Mouse (Mus musculus) layer of hippocampus, adult 11-12 months (tissue): ENCODE results near the gene Ppp2r5d.

Experiments used
- DNase-seq: peaks from one replicate; pipeline ENCODE4 v3.0.0; 2022; ENCODE audit warnings: low spot score

Ppp2r5d gene

DNA sequence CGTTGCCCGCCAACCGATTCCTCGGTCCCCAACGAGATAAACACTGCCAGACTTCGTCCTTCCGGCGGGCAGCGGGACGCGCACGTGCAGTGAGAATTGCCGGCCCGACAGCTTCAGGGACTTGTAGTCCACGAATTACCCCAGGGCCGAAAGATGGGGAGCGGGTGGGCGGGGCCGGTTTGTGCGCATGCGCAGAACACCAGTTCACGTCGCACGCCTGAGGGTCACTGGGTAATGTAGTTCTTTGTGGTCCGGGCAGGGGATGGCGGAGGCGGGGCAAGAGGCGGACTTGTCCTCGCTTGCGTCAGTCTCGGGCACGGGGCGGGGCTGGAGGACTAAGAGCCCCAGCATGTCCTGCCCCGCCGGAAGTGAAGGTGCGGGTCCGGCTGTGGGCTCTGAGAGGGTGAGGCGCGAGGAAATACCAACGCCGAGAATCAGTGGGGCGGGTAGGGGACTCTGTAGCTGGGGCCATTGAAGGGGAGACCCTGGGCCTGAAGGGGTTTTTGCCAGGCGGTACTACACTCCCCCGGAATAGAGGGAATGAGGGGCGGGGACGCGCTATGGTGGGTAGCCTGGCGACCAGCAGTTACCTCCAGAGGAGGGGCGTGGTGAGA, 24.0 kb downstream of the Ppp2r5d start, which contains the start of gene Klhdc3:
Gene Klhdc3 (minus strand): TSS at position 155 of the 614 bp plus-strand sequence.
- peak; percentile 97 for DNase-seq

DNA sequence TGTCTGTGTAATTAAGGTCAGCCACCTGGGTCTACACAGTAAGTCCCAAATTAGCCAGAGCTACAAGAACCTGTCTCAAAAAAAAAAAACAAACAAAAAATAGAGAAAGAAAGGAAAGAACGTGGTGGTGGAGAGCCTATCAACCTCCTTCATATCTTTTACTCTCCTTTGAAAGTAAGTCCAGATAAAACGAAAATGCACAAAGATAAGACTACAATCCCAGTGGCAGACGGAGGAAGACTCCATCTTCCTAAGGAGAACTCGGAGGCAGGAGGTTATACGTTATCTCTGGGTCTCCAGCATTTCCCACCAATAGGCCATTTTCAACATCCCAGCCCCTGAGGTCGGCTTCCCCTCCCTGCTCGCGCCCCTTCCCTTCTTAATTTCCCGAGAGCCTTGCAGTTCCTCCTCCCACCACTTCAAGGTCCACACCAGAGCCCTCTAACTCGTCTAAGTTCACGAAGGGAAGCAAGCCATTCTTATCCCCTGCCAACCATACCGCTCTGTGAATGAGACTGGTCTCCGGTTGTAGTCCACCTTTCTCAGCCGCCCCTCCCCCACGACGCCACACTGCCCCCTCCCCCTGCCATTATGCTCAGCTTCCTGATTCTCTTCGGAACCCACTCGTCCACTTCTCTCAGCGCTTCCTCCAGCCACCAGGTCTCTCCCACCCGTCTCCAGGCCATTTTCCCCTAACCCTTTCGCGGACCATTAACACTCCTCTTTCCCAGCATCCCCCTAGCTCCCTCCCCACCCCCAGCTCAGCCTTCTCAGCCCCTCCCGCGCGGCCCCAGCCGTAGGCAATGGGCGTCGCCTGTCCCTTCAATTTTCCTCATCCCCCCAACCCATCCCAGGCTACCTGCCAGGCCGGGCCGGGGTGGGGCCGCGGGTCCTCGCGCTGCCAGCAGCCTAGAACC, 24.8 kb downstream of the Ppp2r5d start:
- DNase-seq = peak; percentile 55

DNA sequence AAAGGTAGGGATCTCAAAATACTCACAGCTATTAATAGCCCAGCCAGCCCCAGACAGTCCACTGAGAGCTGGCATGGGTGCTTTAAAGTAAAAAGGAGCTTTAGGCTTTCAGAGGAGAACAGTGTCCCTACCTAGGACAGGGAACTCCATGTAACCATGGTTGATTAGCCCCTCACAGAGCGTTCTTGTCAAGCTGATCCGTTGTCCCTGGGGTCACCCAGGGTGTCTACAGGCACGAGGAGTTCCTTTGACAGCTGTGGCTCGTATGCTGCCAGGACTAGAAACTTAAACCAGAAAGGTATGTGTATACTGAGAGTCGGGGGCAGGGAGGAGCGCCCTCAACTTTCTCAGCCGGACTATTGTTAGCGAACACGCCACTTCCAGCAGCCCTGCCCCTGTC, 26.0 kb downstream of the Ppp2r5d start:
- DNase-seq = no peak

DNA sequence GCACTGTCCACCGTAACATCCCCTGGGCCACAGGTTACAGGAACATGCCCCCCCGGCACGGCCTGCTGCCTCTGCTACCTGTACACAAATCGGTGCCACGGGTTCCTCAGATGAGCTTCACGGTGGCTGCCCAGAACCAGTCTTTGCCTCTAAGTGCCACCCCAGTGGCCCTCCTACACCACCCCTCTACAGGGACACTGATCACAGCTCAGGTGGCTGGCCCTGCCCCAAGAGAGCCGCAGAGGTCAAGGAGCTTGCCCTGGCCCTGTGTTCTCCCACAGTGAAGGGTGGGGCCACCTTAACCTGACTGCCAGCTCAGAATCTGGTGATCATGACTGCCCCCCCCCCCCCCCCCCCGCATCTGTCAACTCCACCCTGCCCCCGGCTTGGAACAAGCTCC, 26.5 kb downstream of the Ppp2r5d start, which contains the start of gene Mea1:
Gene Mea1 (plus strand): TSS at position 378 of the 400 bp plus-strand sequence.
- DNase-seq = no peak

DNA sequence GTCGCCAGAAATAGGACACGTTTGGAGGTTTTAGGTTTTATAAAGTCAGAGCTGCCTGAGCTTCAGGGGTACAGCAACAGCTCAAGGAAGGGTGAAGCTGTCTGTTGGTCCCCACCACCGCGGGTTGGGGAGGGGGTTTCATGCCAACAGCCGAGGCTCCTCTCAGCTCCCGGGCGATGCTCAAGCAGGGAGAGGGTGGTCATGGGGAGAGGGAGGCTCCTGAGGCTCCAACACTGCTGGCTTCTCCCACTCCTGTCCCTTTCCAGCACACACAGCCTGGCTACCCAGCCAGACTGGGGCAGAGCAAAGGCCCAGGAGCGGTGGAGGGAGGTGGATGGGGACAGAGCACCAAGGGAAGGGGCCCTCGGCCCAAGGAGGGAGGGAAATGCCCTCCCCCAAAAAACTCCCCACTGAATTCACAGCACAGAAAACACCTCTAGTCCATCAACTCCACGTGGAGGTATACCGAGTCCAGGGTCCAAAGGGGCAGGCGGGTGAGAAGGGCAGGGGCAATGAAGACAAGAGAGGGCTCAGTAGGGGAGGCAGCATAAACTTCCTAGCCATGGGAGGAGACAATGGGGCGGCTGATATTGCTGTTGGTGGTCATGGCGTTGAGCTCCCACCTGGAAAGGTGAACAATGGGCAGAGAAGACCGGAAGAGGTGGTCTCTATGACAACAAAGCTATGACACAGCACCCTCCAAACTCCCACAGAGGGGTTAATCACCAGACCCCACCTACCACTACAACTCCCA, 30.2 kb downstream of the Ppp2r5d start:
- DNase-seq = no peak

DNA sequence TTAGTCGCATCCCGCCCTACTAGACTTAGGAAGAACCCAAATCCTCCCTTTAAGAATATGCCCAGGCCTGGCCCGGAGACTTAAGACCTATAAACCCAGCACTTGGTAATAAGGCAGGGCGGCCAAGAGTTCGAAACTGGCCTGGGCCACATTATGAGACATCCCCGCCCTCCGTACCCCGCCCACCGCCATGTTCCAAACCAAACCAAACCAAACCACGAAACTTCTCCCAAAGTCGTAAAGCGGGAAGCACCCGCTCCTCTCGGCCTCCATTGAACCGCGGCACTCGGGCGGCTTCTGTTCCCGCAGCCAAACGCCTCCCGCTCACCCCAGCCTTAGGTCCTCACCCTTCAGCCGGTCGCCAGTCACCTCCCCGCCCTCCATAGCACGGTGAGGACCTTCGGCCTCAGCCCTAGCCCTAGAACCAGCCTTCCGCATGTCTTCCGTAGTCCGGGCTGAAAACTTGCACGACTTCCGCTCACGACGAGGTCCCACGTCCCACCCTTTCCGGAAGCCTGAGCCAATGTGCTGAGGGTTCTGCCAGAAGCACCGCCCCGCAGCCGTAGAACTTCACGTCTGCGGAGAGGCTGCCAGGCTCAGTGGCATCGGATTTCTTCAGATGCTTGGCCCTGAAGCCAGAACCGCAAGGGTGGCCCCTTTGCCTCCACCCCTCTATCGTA, 30.9 kb downstream of the Ppp2r5d start, which contains the start of gene Rrp36:
Gene Rrp36 (minus strand): TSS at position 503 of the 680 bp plus-strand sequence.
- DNase-seq = peak; percentile 90

DNA sequence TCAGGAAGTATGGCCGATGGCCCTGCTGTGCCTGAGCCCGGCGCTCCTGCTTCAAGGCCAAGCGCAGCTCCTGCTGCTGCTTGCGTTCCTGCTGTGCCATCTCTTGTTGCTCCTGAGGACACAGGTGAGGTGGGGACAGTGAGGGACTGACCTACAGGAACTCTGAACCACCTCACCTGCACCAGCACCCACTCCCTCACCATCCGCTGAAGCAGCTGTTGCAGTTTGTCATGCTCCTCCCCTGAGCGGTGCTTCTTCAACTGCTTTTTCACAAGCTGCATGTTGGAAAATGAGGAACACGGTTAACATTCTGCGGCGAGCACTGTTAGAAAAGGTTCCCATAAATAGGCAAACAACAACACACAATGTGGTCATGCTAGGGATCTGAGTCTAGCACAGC, 35.0 kb downstream of the Ppp2r5d start:
- DNase-seq = no peak

DNA sequence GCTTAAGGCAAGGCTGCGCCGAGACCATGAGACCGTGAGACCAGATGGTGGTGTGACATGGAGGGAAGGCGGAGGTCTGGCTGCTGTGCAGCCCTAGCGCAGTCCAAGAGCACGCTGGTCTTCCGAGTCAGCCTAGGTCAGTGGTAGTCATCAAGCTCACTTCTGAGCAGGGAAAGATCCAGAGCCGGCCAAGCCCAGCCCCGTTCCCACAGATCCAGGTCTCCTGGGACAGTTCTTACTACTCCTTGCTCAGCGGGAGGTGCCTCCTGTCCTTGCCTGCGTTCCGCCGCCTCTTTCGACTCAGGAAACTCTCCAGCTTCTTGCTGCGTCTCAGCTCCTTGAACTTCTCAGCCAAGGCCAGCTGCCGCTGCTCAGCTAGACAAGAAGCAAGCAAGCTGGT, 37.2 kb downstream of the Ppp2r5d start:
- no peak for DNase-seq

DNA sequence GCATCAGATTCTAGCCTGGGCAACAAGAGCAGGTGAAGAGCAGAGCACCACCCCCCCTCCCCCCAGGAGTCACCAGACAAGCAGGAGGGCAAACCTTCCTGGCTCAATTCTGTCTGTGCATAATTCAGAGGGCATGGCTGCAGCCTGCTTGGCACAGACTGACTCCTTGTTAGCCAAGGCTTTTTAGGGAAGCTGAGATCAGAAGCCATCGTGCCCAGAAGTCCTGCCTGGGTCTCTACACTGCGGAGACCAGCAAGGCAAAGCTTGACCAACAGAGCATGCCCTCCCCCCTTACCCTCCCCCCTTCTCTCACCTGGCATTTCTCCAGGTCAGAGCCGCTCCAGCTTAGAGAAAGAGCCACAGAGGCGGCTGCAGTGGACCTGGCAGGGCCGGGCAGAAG, 42.2 kb downstream of the Ppp2r5d start:
- DNase-seq = no peak

DNA sequence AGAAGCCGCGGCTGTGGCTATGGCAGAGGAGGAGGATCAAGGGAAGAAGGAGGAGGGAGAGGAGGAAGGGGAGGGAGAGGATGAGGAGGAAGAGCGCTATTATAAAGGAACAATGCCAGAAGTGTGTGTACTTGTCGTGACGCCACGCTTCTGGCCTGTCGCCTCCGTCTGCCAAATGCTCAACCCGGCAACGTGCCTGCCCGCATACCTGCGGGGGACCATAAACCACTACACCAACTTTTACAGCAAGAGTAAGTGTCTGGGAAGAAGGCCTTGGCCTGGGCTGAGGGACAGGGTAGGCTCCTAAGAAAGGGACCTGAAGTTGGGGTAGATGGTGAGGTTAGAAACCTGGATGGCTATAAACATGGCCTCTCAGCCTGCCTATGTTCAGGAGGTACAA, 42.9 kb downstream of the Ppp2r5d start:
- no peak for DNase-seq

DNA sequence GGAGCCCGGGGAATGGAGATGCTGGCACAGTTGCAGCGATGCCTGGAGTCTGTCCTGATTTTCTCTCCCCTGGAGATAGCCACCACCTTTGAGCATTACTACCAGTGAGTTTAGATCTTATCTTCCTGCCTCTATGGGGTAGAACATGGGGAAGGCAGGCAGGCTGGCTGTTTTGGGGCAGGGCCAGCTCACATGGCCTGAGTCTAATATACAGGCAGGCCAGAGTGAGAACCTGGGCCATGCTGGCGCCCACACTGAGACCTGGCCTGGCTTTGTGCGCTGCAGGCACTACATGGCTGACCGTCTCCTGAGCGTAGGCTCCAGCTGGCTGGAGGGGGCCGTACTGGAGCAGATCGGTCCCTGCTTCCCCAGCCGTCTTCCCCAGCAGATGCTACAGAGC, 43.6 kb downstream of the Ppp2r5d start:
- no peak for DNase-seq

DNA sequence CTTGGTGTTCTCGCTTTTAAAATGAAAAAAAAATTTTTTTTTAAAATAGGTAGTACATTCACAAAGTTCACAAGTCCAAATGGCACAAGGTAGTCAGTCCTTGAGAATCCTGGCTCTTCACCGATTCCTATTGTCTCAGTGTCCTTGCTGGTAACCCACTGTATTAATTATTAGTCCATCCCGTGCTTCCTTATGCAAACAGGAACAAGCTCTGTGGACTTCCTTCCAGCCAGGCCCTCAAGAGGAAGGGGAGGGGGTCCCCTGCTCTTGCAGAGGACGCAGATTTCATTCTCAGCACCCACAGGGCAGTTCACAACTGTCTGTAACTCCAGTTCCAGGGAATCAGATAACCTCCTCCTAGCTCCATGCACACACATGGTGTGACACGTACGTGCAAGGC, 48.9 kb downstream of the Ppp2r5d start:
- DNase-seq = no peak

DNA sequence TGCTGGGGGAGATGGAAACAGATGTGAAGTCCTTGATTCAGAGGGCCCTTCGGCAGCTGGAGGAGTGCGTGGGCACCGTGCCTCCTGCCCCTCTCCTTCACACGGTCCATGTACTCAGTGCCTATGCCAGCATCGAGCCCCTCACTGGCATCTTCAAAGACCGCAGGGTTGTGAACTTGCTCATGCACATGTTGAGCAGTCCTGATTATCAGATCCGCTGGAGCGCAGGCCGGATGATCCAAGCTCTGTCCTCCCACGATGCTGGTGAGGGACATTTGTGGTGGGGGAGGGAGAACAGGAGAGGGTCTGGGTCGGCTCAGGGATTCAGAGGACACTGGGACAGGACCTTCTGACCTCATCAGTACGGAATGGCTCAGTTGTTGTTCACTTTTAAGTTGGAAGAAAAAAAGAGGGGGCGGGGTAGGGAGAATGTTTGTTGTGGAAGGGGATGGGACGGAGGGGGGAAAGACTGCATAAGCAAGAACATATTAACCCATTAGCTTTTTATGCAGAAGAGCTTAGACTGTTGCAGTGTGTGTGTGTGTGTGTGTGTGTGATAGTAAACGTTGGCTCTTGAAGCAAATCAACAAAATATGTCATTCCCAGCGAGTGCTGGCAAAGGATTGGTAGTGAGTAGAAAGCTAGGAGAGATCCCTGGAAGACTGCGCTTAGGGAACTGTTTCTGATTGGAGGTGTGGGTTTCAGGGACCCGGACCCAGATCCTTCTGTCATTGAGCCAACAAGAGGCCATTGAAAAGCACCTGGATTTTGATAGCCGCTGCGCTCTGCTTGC, 53.0 kb downstream of the Ppp2r5d start:
- DNase-seq = no peak

DNA sequence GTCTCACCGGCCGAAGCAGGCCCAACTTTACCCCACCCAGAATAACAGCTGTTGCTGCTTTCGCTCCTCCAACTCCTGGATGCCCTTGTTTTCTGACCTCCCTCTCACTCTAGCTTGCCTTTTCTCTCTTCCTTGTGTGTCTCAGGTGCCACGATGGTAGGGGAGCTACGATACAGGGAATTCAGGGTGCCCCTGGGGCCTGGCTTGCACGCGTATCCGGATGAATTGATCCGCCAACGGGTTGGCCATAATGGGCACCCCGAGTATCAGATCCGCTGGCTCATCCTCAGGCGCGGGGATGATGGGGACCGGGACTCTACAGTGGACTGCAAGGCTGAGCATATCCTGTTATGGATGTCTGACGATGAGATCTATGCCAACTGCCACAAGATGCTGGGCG, 53.6 kb downstream of the Ppp2r5d start:
- no peak for DNase-seq

DNA sequence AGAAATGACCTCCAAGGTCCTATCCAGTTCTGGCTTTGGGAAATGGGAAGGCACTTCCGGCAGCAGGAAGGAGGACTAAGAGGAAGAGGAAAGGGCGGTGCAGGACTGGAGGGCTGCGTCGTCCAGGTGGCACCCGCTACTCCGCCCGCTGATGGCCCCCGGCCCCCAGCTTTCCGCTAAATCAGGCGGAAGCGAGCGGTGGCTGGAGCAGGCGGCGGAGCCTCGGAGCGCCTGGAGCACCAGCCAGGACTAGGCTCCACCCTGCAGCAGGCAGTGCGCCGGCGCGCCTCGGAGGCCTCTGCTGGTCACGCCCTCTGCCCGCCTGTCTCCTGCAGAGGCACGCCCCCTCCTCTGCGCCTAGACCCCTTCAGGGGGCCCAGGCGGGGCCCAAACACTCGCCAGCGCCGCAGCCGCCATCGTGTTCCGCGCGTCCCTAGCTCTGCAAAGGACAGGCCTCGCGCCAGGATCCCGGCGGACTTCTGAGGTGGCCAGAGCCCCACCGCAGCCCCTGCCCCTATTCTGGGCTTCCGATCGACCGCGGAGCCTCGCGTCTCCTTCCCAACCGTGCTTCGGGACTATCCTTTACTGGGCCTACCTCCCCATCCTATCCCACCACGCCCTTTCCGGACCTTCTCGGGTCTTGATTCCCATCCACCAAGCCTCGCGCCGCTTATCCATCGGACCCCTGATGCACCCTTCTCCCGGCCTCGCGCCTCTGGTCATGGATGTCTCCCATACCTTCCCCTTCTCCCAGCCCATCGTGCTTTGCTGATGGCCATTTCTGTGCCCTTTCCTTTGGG, 54.5 kb downstream of the Ppp2r5d start, which contains the start of gene Cul7:
Gene Cul7 (plus strand): TSS at position 106 of the 800 bp plus-strand sequence.
- DNase-seq = peak; percentile 88

DNA sequence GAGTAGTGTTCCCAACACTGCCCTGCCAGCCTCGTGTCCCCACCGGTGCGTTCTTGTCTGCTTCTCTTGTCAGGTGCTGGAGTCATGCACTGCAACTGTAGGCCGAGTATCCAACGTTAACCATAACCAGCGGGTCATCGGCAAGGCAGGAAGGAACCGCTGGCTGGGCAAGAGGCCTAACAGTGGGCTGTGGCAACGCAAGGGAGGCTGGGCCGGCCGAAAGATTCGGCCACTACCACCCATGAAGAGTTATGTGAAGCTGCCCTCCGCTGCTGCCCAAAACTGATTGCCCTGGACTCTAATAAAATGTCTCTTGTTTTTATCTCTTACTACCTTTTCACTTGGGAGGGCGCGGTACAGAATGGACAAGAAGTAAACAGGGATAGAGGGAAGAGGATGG, 55.1 kb downstream of the Ppp2r5d start:
- DNase-seq = no peak

DNA sequence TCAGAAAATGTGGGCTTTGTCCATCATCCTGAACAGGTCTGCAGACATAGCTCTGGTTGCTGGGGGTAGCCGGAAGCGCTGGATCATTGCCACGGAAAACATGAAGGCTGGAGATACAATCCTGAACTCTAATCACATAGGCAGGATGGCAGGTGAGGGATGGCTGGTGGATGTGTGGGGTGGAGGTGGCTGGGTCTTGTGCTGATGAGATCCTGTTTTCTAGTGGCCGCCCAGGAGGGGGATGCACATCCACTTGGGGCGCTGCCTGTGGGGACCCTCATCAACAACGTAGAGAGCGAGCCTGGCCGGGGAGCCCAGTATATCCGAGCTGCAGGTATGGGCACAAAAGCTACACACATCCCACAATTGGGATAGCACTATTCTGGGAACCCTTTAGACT, 56.5 kb downstream of the Ppp2r5d start:
- no peak for DNase-seq

DNA sequence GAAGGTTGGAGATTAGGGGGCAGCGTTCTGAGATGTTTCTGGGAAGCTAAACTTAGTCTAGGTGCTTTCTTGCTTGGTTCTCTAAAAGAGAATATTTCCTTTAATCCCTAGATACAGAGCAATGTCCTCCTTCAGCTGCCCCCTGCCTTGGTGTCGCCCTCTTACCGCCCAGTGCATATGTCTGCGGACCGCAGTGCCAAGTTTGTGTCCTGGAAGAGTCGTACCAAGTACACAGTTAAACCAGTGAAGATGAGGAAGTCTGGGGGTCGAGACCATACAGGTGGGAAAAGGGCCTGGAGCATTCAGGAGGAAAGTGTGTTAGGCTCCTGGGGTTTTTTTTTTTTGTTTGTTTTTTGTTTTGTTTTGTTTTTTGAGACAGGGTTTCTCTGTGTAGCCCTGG, 57.6 kb downstream of the Ppp2r5d start:
- DNase-seq = no peak

DNA sequence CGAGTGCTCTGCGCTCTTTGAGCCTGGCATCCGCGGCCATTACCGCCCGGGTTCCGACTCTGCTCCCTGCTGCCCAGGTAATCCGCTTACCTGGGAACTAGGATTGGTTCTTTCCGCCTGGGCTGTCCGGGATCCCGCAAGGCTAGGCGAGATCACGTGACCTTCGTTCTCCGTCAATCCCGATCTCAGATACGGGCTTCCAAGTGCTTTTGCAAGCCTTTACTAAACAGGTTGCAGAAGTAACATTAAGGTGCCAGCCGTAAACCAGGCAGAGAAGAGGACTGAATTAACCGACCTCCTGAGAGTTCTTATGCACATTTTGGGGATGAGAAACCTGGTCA, 58.6 kb downstream of the Ppp2r5d start:
- no peak for DNase-seq

DNA sequence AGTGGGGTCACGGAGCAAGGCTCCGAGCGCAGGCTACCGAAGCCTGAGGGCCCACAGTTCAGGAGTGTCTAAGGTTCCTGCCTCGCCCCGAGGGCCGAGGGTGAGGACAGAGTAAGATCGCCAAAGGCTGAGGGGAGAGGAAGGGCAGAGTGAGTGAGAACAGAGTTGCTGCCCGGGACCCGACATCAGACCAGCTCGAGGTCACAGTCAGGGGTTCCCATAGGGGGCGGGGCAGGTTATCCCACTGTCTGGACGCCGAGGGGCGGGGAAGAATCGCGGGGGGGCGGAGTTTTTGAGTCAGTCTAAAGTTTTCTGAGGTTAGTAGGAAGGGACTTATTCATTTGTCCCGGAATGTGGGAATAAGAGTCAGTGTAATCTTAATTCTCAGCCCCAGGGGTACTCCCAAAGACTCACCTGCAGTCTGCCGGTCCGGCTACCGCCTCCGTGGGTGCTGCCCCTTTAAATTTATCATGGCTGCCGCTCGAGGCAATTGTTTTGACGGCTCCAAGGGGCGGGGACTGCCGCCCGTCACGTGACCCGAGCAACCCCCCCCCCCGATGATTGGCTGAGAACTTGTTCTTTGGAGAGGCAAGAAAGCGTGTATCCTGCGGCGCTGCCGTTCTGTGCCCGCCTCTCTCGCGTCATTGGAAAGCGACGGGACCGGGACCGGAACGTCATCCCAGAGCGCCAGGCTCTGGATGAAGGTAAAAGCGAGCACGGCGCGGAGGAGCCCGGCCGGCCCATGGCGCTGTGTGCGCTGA, 59.2 kb downstream of the Ppp2r5d start, which contains the start of the genes Klc4 and Mrpl2:
Gene Klc4 (minus strand): TSS at position 462 of the 761 bp plus-strand sequence.
Gene Mrpl2 (plus strand): TSS at position 669 of the 761 bp plus-strand sequence.
- peak; percentile 99 for DNase-seq
